Mouse (Mus musculus) forebrain, embryonic 15.5 days (tissue): ENCODE measurements around the gene Tor1aip1. TPM values are rescaled to one million over a fixed set of nuclear protein-coding genes. Genes with fewer than 3 reads are reported as not detected.

ENCODE experiments used
- ATAC-seq: fragments of 200-750 bp; cut with Nextera tagmentation; replicated peaks from 2 replicates; pipeline ENCODE4 v1.8.0; 2017; ENCODE audit warnings: mild to moderate bottlenecking, moderate TSS enrichment, moderate library complexity
- H3K27ac ChIP-seq: fragments of 300-500 bp; sonication (generic); replicated peaks from 2 replicates; pipeline ENCODE4 v1.5.1; 2015; ENCODE audit warnings: mild to moderate bottlenecking, inconsistent platforms
- H3K27me3 ChIP-seq: fragments of 300-500 bp; sonication (generic); 2 replicates; pipeline ENCODE4 v1.6.1; 2015; ENCODE audit warnings: inconsistent platforms
- H3K36me3 ChIP-seq: fragments of 300-500 bp; sonication (generic); 2 replicates; pipeline ENCODE4 v1.6.1; 2015; ENCODE audit warnings: mild to moderate bottlenecking, inconsistent platforms
- H3K4me1 ChIP-seq: fragments of 300-500 bp; sonication (generic); 2 replicates; pipeline ENCODE4 v1.6.1; 2015; ENCODE audit warnings: inconsistent platforms
- H3K4me2 ChIP-seq: fragments of 300-500 bp; sonication (generic); replicated peaks from 2 replicates; pipeline ENCODE4 v1.6.1; 2015; ENCODE audit warnings: mild to moderate bottlenecking, inconsistent platforms
- H3K4me3 ChIP-seq: fragments of 300-500 bp; sonication (generic); 2 replicates; pipeline ENCODE4 v1.5.1; 2015; ENCODE audit warnings: mild to moderate bottlenecking, inconsistent platforms
- H3K9ac ChIP-seq: fragments of 300-500 bp; sonication (generic); replicated peaks from 2 replicates; pipeline ENCODE4 v1.6.1; 2015; ENCODE audit warnings: mild to moderate bottlenecking, inconsistent platforms
- H3K9me3 ChIP-seq: fragments of 300-500 bp; sonication (generic); 2 replicates; pipeline ENCODE4 v1.6.1; 2016; ENCODE audit warnings: inconsistent platforms
- WGBS: fragments of 180-500 bp; shearing (Covaris S2); methylation state at CpG from one replicate; pipeline ENCODE4 v1.1.7; 2015; ENCODE audit warnings: mixed read lengths; 5-methylcytosine and 5-hydroxymethylcytosine counted together
- polyA plus RNA-seq: library from polyadenylated mRNA; unstranded; fragments of >200 nt; fragmentation: Nextera tagmentation; extraction: Ambion mirVana; gene quantifications from 2 replicates; pipeline ENCODE4 v1.2.1, GENCODE M21; 2015

Tor1aip1 gene
- polyA plus RNA-seq, result 24.9 and 25.2 TPM in 2 replicates

DNA sequence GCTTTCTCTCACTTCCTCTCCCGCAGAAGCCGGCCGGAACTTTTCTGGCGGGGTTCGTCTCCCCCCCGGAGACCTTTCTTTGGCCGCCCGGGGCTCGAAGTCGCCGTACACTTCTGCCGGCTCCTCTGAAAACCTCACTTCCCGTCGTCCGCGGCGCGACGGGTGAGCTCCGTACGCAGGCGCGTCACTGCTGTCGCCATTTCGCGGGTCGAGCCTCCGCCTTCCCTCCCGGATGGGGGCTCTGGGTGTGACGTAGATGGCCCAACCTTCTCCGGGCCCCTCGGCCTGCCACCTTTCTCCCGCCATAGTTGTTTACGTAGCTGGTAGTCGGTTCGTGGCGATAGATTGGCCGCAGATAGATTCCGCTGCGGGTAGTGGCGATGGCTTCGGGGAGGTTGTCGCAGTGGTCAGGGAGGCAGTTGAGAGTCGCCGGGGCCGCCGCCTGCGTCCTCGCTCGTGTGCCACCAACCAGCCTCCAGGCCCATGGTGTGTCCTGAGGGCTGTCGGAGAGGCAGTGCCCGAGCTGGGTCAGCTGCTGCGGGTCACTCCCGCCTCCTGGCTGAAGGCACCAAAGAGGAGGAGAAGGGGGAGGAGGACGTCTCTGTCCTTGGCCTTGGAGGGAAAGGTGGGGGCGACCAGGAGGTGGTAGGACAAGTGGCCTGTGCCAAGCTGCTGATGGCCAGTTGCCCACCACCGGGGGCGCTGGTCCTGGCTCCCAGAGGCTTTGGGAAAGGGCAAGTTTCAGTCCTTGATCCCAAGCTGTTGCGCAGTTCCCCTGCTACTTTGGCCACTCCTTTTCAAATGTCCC is at the start of gene Tor1aip1:
Gene Tor1aip1, minus strand, starts transcription at position 551 of the 808 bp plus-strand sequence.
- no peaks in the 10 kb centered on the region for H3K27me3 ChIP-seq
- H3K4me3 ChIP-seq, result peak within 1 kb of the TSS; percentile 95
- WGBS, result under 1% methylated on average over 59 of the region's 59 CpGs
- ATAC-seq, result peak; percentile 94
- H3K9me3 ChIP-seq, result no peaks in the 10 kb centered on the region
- peak within 1 kb of the TSS; percentile 96 for H3K27ac ChIP-seq
- peak within 1 kb of the TSS; percentile 66 for H3K4me2 ChIP-seq
- peak within 1 kb of the TSS; percentile 92 for H3K9ac ChIP-seq
- H3K36me3 ChIP-seq, result peaks cover 24% of the 10 kb centered on the region
- peaks cover 21% of the 10 kb centered on the region for H3K4me1 ChIP-seq

DNA sequence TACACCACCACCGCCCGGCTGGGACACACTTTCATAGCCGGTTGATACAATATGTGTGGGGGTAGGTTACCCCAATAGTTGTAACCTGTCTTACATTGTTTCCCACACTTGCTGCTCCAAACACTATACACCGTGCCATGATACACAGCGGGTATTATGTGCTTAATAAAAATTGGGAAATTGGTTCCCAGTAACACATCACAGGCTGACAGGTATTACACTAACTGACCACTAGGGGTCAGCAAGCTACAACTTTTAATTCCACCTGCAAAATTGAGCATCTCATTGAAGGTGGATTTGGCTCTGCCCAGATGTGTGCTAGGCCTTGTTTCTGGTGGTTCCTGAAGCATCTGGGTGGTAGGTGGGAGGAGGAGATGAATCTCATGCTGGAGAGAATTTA is 49.5 kb upstream of the Tor1aip1 start:
- 56% methylated on average over 5 of the region's 5 CpGs for WGBS
- Histone ChIP-seq H3K9me3 (no peaks in the 10 kb centered on the region), H3K4me3 (no peak overlapping the region), H3K27me3 (no peaks in the 10 kb centered on the region), H3K9ac (no peak overlapping the region), H3K27ac (no peak overlapping the region), H3K36me3 (no peaks in the 10 kb centered on the region), H3K4me2 (no peak overlapping the region), H3K4me1 (no peaks in the 10 kb centered on the region)
- peak; percentile 70; the same call in 1 of the 2 replicates for ATAC-seq

DNA sequence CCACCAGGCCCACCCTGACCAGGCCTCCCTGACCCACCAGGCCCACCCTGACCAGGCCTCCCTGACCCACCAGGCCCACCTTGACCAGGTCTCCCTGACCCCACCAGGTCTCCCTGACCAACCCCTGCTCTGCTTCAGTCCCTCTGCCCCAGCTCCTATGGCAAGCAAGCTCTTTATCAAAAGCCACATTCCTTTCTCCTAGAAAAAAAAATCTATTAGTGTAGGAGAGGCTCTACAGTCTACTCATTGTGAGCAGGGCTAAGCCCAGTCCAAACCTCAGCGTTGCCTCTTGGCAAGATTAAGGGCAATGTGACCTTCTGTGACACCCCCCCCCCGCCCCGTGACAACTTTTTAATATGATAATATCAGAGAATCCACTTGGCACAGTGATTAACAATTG is 48.3 kb upstream of the Tor1aip1 start:
- H3K4me3 ChIP-seq, result no peak overlapping the region
- H3K9ac ChIP-seq, result no peak overlapping the region
- H3K9me3 ChIP-seq, result no peaks in the 10 kb centered on the region
- ATAC-seq, result no peak
- 66% methylated on average over 3 of the region's 3 CpGs for WGBS
- no peaks in the 10 kb centered on the region for H3K36me3 ChIP-seq
- no peaks in the 10 kb centered on the region for H3K4me1 ChIP-seq
- H3K27ac ChIP-seq, result no peak overlapping the region
- no peaks in the 10 kb centered on the region for H3K27me3 ChIP-seq
- no peak overlapping the region for H3K4me2 ChIP-seq

DNA sequence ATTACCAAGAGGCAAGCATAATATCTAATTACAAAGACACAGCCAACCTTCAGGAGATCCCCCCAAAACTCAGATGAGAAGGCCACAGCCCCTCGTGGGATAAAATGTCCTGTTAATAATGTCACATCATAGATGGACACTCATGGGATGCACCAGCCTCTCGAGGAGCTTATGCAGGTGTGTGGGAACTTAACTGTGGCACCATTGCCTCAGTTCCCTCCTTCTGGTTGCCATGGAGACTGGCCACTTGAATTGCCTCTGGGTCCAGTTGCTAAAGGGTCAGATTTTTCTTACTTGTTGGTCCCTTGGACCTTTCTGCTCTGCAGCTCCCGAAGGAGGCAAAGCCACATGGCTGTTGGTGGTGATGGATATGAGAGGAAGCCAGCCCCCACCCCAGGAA is 41.4 kb upstream of the Tor1aip1 start:
- H3K27ac ChIP-seq, result no peak overlapping the region
- whole genome bisulfite sequencing, result 71% methylated on average over 3 of the region's 3 CpGs
- H3K9me3 ChIP-seq, result no peaks in the 10 kb centered on the region
- no peak overlapping the region for H3K9ac ChIP-seq
- no peaks in the 10 kb centered on the region for H3K4me1 ChIP-seq
- no peaks in the 10 kb centered on the region for H3K27me3 ChIP-seq
- H3K4me2 ChIP-seq, result no peak overlapping the region
- ATAC-seq, result no peak
- H3K36me3 ChIP-seq, result no peaks in the 10 kb centered on the region
- no peak overlapping the region for H3K4me3 ChIP-seq

DNA sequence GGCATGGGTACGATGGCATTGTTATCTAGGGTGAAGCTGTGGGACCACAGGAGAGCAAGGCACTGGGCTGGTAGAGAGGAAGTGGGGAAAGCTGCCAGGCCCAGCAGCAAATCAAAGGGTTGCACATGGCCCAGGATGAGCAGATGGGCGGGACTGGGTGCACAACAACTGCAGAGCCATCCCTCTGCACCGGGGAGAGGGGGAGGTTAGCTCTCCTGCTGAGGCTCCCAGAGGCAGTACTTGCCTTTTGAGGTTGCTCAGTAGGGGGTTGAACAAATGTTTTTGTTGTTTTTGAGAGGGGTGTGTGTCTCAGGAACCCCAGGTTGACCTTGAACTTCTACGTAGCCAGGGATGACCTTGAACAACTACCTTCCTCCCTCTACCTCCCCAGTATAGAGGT is 40.2 kb upstream of the Tor1aip1 start:
- WGBS, result 66% methylated on average over 4 of the region's 4 CpGs
- Histone ChIP-seq H3K4me3 (no peak overlapping the region), H3K27me3 (no peaks in the 10 kb centered on the region), H3K9me3 (no peaks in the 10 kb centered on the region), H3K9ac (no peak overlapping the region), H3K4me1 (no peaks in the 10 kb centered on the region), H3K27ac (no peak overlapping the region), H3K36me3 (no peaks in the 10 kb centered on the region), H3K4me2 (no peak overlapping the region)
- no peak for ATAC-seq

DNA sequence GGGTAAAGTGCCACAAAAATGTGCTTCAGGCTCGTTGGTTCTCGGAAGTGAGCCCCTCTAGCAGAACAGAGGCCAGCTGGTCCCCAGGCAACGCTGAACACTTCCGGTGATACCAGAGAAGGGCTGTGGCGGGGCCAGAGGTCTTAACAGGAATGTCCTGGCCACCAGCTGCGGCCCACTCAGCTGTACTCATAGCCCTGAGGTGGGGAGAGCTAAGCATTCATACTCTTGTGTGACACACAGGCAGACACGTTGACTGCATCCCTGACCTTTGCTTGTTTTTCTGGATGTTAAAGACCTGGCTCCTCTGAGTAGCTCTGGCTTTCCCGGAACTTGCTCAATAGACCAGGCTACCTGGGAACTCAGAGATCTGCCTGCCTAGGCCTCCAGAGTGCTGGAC is 38.3 kb upstream of the Tor1aip1 start:
- H3K27me3 ChIP-seq, result no peaks in the 10 kb centered on the region
- H3K9ac ChIP-seq, result no peak overlapping the region
- H3K36me3 ChIP-seq, result no peaks in the 10 kb centered on the region
- no peak overlapping the region for H3K4me3 ChIP-seq
- no peak for ATAC-seq
- no peak overlapping the region for H3K27ac ChIP-seq
- 86% methylated on average over 8 of the region's 8 CpGs for WGBS
- H3K4me1 ChIP-seq, result no peaks in the 10 kb centered on the region
- no peaks in the 10 kb centered on the region for H3K9me3 ChIP-seq
- no peak overlapping the region for H3K4me2 ChIP-seq

DNA sequence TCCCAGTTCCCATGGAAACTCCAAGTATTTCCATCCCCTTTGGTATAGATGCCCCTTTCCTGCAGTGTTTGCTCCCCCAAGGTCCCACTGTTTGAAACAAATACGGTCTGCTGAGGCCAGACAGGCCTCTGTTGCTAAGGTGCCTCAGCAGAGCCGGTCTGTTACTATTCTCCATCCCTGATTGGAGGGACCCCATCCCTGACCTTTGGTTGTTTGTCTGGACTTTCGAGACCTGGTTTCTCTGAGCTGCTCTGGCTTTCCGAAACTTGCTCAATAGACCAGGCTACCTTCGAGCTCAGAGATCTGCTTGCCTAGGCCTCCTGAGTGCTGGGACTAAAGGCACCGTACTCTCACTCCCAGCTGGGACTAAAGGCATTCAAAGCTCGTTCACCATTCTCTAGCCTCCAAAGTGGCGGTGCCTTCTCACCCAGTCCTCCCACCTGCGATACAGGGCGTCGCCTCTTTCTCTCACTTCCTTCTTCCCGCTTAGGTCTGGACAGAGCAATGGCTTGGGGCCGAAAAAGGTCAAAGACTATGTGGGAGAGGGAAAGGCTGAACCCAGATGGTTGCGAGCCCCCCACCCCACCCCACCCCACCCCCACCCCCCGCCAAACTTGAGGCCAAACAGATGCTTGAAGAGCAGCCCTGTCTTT is 37.0 kb upstream of the Tor1aip1 start:
- ATAC-seq, result no peak
- WGBS, result 75% methylated on average over 15 of the region's 15 CpGs

DNA sequence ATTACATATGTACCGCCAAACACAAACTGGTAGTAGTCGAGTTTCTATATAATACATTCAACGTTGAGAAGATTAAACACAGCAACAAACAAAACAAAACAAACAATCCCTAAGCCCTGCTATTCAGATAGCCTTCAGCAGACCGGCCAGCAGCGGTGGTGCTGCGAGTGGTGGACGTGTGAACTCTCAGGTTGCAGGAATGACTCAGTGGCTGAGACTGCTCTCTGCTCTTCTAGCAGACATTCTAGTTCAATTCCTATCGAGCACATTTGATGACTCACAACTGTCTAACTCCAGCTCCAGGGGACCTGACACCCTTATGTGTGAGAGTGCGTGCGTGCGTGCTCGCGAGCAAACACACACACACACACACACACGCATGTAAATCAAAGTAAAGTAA is 33.8 kb upstream of the Tor1aip1 start:
- ATAC-seq, result no peak
- Histone ChIP-seq H3K4me2 (no peak overlapping the region), H3K4me3 (no peak overlapping the region), H3K27me3 (no peaks in the 10 kb centered on the region), H3K27ac (no peak overlapping the region), H3K9me3 (no peaks in the 10 kb centered on the region), H3K36me3 (peaks cover 7% of the 10 kb centered on the region), H3K4me1 (no peaks in the 10 kb centered on the region), H3K9ac (no peak overlapping the region)
- WGBS, result 90% methylated on average over 14 of the region's 14 CpGs

More for the DNA sequence above, 37.0 kb upstream of the Tor1aip1 start:
- H3K9ac ChIP-seq, result no peak overlapping the region
- no peaks in the 10 kb centered on the region for H3K36me3 ChIP-seq
- H3K27me3 ChIP-seq, result no peaks in the 10 kb centered on the region
- H3K4me3 ChIP-seq, result no peak overlapping the region
- H3K9me3 ChIP-seq, result no peaks in the 10 kb centered on the region
- no peak overlapping the region for H3K4me2 ChIP-seq
- H3K4me1 ChIP-seq, result no peaks in the 10 kb centered on the region
- H3K27ac ChIP-seq, result no peak overlapping the region

DNA sequence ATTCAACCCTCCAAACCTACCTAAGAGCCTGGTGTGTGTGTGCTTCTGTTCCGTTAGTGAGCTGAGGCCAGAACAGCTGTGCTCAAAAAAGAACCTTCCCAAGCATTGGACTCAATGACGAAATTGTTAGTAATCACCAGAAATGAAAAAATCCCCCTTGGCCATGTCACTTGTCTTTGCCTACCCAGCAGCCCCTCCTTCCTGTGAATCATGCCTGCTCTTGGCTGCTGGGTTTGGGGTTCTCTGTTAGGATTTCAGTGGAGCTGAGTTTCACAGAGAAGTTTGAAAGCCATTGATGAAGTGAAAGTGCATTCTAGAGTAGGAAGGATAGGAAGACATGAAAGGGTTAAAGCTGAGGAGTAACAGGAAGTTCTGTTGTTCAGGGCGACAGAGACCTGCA is 29.9 kb upstream of the Tor1aip1 start:
- H3K4me1 ChIP-seq, result no peaks in the 10 kb centered on the region
- H3K27me3 ChIP-seq, result no peaks in the 10 kb centered on the region
- no peak overlapping the region for H3K4me3 ChIP-seq
- ATAC-seq, result no peak
- peaks cover 37% of the 10 kb centered on the region for H3K36me3 ChIP-seq
- H3K4me2 ChIP-seq, result no peak overlapping the region
- no peak overlapping the region for H3K27ac ChIP-seq
- no peaks in the 10 kb centered on the region for H3K9me3 ChIP-seq
- WGBS, result 70% methylated on average over 3 of the region's 3 CpGs
- H3K9ac ChIP-seq, result no peak overlapping the region

DNA sequence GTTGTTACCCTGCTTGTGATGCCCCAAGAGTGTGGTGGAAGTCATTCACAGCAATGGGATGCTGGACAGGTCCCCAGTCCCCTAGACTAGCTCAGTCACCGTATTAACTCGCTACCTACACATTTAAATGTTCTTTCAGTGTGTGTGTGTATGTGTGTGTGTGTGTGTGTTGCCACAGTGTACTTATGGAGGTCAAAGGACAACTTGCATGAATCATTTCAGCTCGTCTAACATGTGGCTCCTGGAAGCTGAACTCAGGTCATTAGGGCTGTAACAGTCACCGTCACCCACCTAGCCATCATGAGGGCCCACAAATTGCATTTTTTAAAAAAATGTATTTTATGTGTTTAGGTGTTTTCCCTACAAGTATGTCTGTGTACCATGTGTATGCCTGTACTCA is 25.9 kb upstream of the Tor1aip1 start:
- ATAC-seq, result no peak
- H3K36me3 ChIP-seq, result peaks cover 40% of the 10 kb centered on the region

DNA sequence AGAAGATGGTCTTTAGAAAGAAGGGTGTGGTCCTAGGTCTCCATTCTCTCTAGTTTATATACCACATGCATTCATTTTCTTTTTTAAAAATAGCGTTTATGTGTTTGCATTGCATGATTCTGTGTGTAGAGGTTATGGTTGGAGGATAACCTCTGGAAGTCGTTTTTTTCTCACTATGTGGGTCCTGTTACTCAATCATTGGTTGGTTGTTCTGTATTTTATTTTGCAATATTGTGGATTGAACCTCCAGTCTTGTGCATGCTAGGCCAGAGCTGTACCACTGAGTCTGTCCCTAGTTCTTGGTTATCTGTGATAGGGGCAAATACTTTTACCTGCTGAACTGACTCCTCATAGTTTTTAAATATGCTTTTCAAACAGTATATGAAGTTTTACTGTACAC is 21.9 kb upstream of the Tor1aip1 start:
- H3K4me3 ChIP-seq, result no peak overlapping the region
- no peak overlapping the region for H3K4me2 ChIP-seq
- no peak overlapping the region for H3K27ac ChIP-seq
- ATAC-seq, result no peak
- H3K9me3 ChIP-seq, result no peaks in the 10 kb centered on the region
- 79% methylated on average over 2 of the region's 2 CpGs for WGBS
- H3K9ac ChIP-seq, result no peak overlapping the region
- H3K36me3 ChIP-seq, result peaks cover 18% of the 10 kb centered on the region
- H3K4me1 ChIP-seq, result no peaks in the 10 kb centered on the region
- H3K27me3 ChIP-seq, result no peaks in the 10 kb centered on the region

More for the DNA sequence above, 25.9 kb upstream of the Tor1aip1 start:
- Histone ChIP-seq H3K27me3 (no peaks in the 10 kb centered on the region), H3K27ac (no peak overlapping the region), H3K4me1 (no peaks in the 10 kb centered on the region), H3K4me3 (no peak overlapping the region), H3K9ac (no peak overlapping the region), H3K4me2 (no peak overlapping the region), H3K9me3 (no peaks in the 10 kb centered on the region)
- WGBS, result 91% methylated on average over 4 of the region's 4 CpGs

DNA sequence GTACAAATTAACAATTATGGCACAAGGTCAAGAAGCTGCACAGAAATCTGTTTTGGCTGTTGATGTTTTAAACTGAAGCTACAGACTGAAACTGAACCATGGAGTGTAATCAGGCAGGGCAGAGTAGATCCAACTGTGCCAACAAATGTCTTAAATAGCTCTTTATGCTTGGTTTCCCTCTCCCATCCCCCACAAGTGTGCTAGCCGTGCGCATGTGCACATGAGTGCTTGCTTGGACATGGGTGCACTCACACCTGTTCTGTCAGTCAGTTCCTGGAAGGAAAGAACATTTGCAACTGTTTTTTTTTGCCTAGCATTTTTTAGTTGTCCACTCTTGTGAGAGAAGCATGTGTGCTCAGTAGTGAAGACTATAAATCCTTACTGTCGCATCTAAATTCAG is 10.4 kb upstream of the Tor1aip1 start:
- no peak for ATAC-seq

More for the DNA sequence above, 10.4 kb upstream of the Tor1aip1 start:
- Histone ChIP-seq H3K27ac (no peak overlapping the region), H3K4me3 (no peak overlapping the region), H3K9me3 (no peaks in the 10 kb centered on the region), H3K36me3 (peaks cover 26% of the 10 kb centered on the region), H3K9ac (no peak overlapping the region), H3K27me3 (no peaks in the 10 kb centered on the region), H3K4me2 (no peak overlapping the region), H3K4me1 (peaks cover 21% of the 10 kb centered on the region)
- 80% methylated on average over 3 of the region's 3 CpGs for WGBS
